Mouse (Mus musculus) layer of hippocampus, postnatal 36 days (tissue): Measurements from ENCODE around the gene Gm28308. TPM values are rescaled to one million over a fixed set of nuclear protein-coding genes. Genes with fewer than 3 reads are reported as not detected.

ENCODE experiments used
- DNase-seq, 2 experiments: peaks; one replicate each; pipeline ENCODE4 v3.0.0; 2022
- microRNA-seq, 2 experiments: library from miRNA; unstranded; fragments of <30 nt; microRNA quantifications; one replicate each; pipeline ENCODE4 v1.2.0; 2021
- total RNA-seq, 2 experiments: library from RNA; stranded (reverse); gene quantifications; 2 replicates each; pipeline ENCODE4 v1.2.3; 2021

Gm28308 gene
- total RNA-seq, 2 experiments from 2014 or later: not detected

DNA sequence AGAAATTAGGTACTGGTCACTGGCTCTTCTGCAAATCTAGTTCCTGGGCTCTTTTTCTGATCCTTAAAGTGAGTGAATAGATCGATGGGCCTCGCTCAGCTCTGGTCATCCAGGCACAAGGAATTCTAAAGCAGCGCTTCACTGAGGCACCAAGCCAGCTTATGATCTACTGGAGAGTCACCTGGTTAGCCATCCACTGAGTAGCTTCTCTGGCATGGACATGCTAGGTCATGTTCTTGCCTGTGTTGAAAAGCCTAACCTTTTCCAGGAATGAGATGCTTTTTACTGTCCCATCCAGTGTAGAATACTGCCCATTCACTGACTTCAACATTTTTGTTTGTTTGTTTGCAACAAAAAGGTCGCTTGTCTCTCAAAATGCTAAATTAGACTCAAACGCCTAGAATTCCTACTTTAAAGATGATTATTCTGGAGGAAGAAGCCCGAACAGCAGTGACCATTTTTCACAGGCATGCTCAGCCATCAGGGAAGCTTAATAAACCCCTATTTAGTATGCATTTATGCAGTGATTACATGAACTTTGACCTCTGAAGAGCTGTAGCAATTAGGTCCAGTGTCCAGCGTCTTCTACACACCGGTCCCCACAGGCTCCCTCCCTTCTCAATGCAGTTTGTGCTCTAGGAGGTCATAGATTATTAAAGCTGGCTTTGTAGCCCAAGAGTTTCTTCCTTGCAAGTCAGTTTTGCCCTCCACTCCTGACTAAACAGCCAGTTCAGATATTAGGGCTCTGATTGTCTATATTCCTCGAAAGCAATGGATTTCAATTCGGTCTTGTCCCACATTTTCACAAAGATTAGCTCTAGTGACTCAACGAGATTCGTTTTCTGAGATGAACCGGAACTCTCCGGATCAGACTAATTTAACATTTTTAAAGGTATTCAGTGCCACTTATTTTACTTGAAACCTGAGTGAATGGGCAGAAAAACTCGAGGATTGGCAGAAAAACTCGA lies 60.6 kb downstream of the Gm28308 start:
- DNase-seq: no peak

DNA sequence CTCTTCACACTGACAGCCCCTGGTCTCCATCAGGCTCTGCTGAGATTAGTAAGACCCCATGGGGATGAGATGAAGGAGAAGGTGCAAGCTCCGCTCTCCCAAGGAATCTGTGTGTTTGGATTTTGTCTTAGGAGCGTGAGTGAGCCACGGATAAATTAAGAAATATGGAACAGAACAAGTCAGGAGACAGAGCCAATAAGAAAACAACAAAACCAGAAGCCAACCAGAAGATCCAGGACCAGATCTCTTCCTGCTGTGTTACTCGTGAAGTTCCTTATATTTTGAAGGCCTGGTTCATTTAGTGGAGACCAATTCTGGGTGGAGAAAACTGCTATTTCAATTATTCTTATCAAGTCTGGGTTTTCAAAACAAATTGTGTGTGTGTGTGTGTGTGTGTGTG lies 61.6 kb downstream of the Gm28308 start:
- no peak for DNase-seq

DNA sequence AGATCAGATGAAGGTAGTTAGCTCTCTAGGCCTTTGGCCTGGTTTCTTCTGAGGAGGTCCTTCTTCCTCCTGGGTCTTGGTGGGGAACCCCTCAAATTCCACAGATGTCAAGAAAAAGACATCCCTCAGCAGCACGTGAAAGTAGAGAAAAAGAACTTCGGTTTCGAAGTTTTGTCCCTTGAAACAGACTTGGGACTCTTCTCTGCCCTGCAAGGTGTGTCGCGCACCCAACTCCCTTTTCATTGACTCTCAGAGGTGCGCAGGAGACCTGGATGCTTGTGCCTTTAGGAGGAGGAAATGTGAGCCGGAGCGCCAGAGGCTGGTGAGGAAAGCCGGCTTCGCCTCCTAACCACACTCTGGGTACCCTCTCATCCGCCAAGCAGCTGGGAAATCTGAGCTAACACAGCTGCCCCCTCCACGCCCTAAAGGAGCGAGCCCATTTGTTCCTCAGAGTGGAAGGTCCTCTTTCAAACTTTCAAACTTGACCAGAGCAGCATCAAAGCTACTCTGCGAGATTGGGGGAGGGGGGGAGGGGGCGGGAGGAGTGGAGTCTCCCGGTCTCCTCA lies 62.7 kb downstream of the Gm28308 start:
- no peak for DNase-seq

DNA sequence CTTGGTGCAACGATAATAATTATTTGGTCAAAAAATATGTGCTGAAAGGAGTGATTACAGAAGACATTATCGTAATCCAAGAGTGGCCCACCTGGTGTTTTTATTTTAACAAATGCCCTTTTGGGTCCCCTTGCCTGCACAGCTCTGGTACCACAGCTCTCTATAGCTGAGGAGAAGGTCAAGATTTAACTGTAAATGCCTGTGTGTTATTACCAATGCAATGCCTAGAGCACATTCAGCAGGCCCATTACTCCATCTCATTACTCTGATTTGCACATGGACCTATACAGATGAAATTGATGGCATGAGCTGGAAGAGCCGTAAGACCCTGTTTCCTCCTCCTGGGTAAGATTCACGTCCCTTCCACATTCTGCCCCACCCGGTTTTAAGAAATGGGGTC lies 74.0 kb downstream of the Gm28308 start:
- no peak for DNase-seq

DNA sequence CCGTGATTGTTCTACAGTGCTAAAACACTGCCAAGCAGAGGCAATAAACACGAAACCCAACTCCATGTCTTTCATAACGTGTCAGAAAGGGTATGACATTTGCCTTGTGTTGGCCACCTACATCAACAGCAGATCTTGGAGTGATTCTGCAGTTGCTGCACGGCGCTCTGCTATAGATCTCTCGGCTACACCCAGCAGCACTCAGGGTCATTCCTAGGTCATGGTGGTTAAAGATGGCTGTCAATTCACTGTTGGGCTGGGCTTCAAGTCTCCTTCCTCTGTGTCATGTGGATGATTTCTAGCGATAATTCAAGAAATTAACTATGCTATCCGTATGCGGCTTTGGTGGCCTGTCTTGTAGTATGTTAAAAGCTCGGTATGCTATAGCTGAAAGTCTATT lies 74.6 kb downstream of the Gm28308 start:
- no peak for DNase-seq

DNA sequence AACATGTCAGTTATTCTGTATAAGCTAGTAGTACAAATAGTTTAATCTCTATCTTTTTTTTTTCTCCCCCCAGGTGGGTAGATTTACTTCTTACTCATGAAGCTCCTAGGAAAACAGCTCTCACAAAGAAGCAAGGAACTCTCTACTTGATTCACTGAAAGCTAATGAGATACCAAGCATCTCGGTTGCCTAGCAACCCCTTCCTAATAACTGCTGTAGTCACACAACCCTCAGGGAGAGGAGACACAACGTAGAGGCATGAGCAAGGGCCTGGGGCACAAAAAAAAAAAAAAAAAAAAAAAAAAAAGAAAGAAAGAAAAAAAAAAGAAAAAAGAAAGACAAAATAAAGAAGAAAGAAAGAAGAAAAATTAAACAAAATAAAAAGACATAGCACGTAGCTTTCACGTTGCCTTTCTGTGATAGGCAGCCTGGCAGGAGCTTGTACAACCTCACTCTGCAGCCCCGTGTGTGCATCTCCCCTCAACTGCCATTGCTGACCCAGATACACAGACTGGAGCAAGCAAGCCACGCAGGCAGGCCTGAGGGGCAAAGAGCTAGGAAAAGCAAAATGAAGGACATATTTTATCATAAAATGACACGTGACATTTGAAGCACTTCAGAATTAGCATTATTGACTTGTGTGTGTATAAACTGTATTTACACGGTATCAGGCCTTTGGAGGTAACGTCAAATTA lies 75.2 kb downstream of the Gm28308 start:
- no peak for DNase-seq

DNA sequence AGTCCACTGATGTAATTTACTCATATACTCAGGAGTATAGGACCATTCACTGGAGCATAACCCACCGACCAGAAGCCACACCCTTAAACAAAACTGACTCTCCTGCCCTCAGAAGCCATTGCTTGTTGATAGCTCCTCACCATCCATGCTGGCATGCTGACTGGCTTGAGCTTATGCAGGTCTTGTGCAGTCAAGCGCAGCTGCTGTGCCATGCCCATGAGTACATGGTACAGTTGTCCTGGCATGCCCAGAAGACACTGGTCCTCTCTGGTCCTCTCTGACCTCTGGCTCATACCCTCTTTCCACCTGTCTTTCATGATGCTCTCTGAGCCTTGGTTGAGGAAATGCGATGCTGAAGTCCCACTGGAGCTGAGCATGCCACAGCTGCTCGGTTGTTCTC lies 89.5 kb downstream of the Gm28308 start:
- no peak for DNase-seq

DNA sequence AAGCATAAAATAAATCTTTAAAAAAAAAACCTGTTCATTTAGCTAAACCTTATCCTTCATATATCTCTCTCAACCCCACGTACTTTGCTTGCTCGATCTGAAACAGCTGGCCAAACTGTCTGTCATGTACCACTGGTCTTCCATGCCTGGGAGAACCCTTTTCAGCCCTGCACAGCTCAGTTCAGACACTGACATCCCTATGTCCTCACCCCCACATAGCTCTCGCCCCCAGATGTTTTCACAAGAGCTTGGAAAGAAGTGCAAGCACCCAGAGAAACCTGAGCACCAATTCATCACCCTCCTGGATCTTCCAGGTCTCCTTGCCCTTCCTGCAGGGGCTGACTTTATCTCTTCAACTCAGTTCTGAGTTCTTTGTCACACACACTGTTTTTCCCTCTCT lies 92.0 kb downstream of the Gm28308 start:
- no peak for DNase-seq

DNA sequence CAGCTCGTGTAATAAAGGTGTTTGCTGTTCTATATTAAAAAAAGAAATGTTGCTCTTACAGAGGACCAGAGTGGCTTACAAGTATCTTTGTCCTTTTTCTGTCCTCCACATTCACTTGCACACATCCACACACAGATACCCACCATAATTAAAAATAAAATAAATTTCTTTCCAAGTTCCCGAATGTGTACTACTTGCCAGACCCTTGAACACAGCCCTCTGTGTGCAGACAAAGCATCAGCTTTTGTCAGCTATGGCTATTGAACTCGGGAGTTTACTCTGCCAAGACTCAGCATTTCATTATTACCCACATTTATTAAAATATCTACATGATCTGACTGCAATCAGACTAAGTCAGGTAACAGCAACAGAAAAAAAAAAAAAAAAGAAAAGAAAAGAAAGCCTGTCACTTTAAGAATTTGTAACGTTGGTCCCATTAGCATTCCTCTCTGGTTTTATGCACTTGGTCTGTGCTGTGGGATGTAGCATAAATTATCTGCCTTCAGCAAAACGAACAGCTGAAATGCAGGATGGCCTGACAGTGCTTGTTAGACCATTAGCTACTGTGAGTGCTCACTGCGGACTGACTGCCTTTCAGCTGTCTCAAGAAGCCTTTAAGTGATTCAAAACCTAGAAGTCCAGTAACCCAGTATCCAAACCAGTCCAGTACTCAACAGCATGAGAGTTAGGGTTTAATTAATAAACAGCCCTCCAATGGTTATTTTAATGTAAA lies 94.1 kb downstream of the Gm28308 start:
- DNase-seq: no peak

DNA sequence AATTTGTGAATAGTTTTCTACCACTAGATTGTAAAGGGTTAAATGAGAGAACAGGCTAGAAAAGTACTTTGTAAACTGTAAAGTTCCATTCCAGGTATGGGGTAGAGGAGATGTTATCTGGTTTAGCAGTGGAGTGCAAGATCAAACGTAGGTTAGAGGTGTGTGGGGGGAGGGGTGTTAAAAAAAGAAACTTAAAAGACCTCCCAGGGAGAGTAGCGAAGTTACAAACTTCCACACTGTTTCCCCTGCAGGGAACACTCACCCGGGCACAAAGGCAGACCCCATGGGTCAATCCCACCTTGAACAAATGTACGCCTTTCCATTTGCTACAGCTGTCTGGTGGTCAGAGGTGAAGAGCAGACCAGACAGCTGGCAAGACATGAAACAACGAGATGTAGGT lies 97.2 kb downstream of the Gm28308 start:
- no peak for DNase-seq

Small RNA genes lying within 50 kb of the gene (microRNA-seq; reads per million reads assigned to microRNA genes)
- gene Mir196b: 12.9 to 15.8 reads per million in 2 experiments

Other genes with a start within 250 kb of the Gm28308 start
- gene Skap2, start 200.8 kb downstream of the Gm28308 start, total RNA-seq: 10 to 100 TPM; 16.7 to 16.9 TPM
- gene Hoxa1, start 55.0 kb downstream of the Gm28308 start, total RNA-seq: not detected
- gene Hoxa2, start 48.5 kb downstream of the Gm28308 start, total RNA-seq: not detected
- gene 5730596B20Rik, start 35.8 kb downstream of the Gm28308 start, total RNA-seq: not detected
- gene Hoxa4, start 21.6 kb downstream of the Gm28308 start, total RNA-seq: not detected
- gene Hoxa5, start 8.8 kb downstream of the Gm28308 start, total RNA-seq: not detected
- not detected for gene Hoxa6, start 4.6 kb downstream of the Gm28308 start, total RNA-seq
- gene Hoxa3, start within 50 bp of the Gm28308 start, total RNA-seq: not detected
- not detected for gene Hoxa7, start 8.5 kb upstream of the Gm28308 start, total RNA-seq
- not detected for gene Hoxa9, start 17.8 kb upstream of the Gm28308 start, total RNA-seq
- not detected for gene Hoxa10, start 27.5 kb upstream of the Gm28308 start, total RNA-seq
- gene Hoxa11, start 32.5 kb upstream of the Gm28308 start, total RNA-seq: not detected
- not detected for gene Hoxa13, start 47.5 kb upstream of the Gm28308 start, total RNA-seq
- not detected for gene Evx1, start 100.2 kb upstream of the Gm28308 start, total RNA-seq